Mouse (Mus musculus) heart, postnatal 14 days (tissue): ENCODE results near the gene Zfp276. TPM values are rescaled to one million over a fixed set of nuclear protein-coding genes. Genes with fewer than 3 reads are reported as not detected.
"Not testable (repeated sequence)": the region's sequence is repeated elsewhere in the genome, so short reads cannot be mapped to it uniquely, and the experiment has no call there.

Experiments used
- DNase-seq, 2 experiments: peaks; one replicate each; pipeline ENCODE4 v3.0.0; 2021 to 2022
- intact Hi-C: fragments of 180-260 bp; cut with DNase I; formaldehyde crosslinking; loops from one replicate; pipeline ENCODE4 v1.15.1; 2025
- long read RNA-seq, 2 experiments: library from polyadenylated mRNA; stranded (forward); transcript quantifications; one replicate each; pipeline ENCODE4 v2.0.0; 2021
- total RNA-seq, 2 experiments: library from RNA; stranded (reverse); gene quantifications; 2 replicates each; pipeline ENCODE4 v1.2.3; 2021

Zfp276 gene
- 10 to 100 TPM; 15.7 to 16.6 TPM for total RNA-seq
- long read RNA-seq, experiment 1, partial matches to known transcripts: 2 of 8 reads
- long read RNA-seq, experiment 1, other reads (novel, unspliced or antisense): 6 of 8 reads
- long read RNA-seq, experiment 2, partial matches to known transcripts: 0 of 3 reads
- long read RNA-seq, experiment 2, other reads (novel, unspliced or antisense): 3 of 3 reads

DNA sequence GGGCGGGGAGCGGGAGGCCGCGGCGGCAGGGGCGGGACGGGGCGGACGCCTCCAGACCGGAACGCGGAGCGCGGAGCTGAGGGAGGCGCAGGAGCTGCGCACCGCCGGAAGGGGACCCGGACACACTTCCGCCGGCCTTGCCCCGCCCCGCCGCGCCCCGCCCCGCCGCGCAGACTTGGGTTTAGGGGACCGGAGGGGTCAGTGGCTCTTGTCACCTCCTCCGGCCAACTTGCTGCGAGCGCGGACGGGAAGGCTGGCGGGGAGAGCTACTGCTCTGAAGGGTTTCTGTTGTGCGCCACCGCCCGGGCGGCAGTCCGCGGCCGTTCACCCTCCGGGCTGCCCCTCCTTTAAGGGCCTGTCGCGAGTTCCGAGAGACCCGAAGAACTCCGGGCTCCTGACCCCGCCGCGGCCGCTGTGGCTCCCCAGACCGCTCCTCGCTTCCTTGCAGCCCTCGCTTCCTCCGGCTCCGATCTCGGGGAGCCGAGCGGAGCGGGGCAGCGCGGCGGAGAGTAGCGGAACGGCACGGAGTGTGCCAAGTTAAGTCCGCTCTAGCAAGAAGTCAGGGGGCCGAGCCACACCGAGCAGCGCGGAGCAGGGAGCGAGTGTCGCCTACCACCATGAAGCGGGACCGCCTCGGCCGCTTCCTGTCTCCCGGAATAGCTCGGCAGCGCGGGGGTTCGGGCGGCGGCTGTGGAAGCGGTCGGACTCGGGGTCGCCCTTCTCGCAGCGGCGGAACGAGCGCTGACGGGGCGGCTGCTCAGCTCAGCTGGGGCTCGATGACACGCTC, at the start of gene Zfp276, which contains the start of gene Vps9d1:
Zfp276 (plus strand) TSS at position 97 of the 787 bp plus-strand sequence.
Vps9d1 (minus strand) TSS at position 250 of the 787 bp plus-strand sequence.
- intact Hi-C loops: loop anchor here (1.0 kb wide), 1 partner anchor 30 kb away; the partner anchor contains the start of gene Cdk10

DNA sequence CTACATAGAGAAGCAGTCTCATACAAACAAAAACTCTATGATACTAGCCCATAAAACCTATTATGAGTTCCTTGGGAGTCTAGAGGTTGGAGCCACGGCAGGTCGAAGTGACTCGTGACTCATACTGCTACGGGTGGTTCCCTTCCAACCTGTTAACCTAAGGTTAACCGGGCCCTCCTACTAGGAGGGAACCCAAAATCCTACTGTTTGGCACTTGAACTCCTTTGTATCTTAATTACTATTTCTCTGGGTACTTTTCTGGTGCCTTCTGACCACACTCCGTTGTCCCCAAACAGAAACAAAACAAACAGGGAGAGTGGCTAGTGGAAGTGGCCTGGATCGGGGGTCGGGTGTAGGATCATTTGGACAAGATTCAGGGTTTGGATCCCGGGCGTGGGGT, 42.1 kb upstream of the Zfp276 start:
- no peak for DNase-seq
- intact Hi-C loops: no loop called here

More for the DNA sequence above, at the start of gene Zfp276, which contains the start of gene Vps9d1:
- DNase-seq: peak; percentile 90 to 92

DNA sequence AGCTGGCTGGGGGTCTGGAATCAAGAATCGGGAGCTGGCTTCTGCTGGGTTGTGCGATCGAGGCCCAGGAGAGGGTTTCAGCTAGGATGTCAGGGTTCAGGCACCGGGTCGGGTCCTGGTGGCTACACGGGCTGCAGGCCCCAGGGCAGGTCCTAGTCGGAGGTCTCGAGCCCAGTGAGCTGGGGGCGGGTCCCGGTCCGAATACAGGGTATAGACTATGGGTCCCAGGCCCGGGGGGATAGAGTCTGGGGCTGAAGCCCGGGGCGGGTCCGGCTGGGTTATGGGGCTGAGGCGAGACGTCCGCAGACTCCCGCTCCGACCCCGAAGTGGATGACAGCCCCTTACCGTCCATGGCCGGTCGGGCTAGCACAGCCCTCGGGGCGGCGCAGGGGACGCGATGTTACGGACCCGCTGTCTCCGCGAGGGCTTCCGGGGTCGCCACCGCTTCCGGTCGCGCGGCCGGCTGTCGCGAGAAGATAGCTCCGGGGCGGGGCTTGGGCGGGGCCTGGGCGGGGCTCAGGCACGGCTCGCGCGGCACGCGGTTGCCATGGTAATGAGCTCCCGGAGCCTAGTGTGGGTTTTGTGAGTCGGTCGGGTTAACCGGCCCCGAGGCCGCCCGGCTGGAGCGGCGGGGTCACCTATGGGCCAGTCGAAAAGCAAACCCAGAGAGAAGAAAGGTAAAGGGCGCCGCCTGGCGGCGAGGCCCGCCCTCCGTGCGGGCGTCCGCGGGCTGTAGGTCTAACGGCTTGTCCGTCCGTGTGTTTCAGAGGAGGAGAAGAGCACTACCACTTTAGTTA, 41.5 kb upstream of the Zfp276 start, which contains the start of the genes Chmp1a and Spata33:
Chmp1a (minus strand) TSS at position 443 of the 797 bp plus-strand sequence.
Spata33 (plus strand) TSS at position 512 of the 797 bp plus-strand sequence.
- intact Hi-C loops: no loop called here
- peak; percentile 90 for DNase-seq

DNA sequence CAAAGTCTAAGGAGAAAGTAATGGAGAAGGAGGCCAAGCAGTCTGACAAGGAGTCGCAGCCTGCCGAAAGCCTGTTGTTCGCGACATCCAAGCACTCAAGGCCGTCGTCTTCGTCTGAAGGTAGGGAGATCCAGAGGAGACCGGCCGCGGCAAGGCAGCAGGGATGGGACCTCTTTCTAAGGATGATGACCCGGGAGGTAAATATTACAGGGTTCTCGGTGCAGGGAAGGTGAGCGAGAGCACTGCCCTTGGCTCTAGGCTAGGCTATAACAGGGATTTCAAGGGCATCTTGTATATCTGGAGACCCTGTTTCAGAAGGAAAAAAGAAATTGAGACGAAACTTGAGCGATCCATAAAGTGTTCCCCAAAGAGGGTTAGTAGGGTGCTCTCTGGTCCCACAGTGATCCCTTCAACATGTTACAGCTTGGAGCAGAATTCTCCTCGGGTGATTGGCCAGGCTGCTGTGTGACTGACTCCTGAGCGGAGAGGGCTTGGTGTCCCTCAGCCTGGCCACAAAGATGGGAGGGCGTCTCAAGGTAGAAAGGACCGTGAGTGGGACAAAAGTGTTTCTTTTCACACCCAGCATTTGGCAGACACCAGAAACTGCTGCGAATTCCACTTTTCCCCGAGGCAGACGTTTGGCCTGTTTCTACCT, 40.8 kb upstream of the Zfp276 start:
- peak in 1 of 2 experiments; percentile 27 for DNase-seq
- intact Hi-C loops: no loop called here

DNA sequence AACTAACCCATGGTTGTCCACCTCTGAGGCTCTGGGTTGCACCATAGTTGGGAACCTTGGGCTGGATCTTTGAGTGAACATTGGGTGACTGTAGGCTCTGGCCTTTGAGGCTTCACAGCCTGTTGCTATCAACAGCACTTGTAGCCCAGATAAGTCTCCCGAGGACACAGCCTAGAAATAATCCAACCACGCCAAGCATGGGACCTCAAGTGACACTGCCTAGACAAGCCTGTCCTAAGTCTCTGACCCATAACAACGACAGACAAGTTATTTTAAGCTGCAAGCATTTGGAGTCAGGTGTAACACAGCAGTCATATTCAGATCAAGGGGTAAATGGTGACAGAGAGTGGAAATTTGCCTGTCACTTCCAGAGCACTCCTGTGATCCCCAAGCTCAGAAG, 38.6 kb upstream of the Zfp276 start:
- intact Hi-C loops: no loop called here
- peak in 1 of 2 experiments; percentile 37 for DNase-seq

DNA sequence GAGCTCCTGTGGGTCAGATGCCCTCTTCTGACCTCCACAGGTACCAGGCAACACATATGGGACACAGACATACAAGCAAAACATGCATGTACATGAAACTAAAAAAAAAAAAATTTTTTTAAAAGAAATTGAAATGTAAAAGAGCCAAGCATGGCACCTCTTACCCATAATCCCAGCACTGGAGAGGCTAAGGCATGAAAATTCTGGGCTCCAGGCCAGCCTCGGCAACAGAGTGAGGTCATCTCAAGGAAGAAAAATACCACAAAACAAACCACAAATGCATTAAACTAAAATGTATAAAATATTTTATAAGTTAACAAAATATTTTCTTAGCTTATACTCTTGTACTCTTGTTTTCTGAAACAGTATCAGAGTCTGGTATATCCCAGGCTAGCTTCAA, 33.1 kb upstream of the Zfp276 start:
- DNase-seq: no peak

DNA sequence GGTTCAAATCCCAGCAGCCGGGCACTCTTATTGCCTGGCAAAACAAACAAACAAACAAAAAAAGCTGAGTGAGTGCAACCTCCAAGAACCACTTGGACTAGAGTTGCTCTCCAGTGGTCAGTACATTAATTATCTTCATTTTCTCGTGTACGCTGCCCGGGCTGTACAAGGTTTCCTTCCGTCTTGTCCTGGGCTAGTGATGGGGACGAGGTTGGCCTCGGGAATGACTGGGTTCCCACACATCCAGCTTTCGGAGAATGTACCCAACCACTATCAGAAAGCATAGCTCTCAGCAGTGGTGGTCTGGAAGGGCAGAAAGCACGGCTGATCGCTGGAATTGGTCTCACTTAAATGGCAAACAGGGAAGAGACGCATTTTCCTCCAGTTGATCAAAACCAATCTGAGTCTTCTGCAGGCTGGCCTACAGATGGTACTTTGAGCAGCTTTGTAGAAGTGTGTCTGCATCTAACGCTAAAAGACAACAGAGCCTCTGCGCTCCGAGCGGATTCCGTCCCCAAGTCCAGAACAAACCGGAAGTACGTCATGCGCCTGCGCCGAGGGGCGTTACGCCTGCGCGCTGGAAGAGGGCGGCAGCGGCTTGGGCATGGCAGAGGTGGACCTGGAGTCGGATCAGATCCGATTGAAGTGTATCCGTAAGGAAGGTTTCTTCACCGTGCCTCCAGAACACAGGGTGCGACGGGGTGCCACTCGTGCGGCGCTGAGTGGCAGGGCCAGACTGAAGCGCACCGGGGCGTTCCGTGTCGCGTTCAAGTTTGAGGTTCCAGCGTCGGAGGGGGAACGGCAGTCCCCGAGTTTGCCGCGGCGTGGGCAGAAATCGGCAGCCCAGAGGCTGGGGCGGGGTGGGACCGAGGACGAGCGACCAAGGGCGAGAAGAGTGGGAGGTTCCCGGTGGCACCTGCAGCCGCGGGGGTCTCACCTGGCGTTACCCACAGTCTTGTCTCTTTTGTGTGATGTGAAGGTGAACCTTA, 29.4 kb upstream of the Zfp276 start, which contains the start of gene Cdk10:
Cdk10 (plus strand) TSS at position 565 of the 989 bp plus-strand sequence.
- intact Hi-C loops: loop anchor here (1.0 kb wide), 1 partner anchor 30 kb away; the partner anchor contains the start of genes Vps9d1 and Zfp276
- peak; percentile 92 to 96 for DNase-seq

More for the DNA sequence above, 33.1 kb upstream of the Zfp276 start:
- intact Hi-C loops: no loop called here

DNA sequence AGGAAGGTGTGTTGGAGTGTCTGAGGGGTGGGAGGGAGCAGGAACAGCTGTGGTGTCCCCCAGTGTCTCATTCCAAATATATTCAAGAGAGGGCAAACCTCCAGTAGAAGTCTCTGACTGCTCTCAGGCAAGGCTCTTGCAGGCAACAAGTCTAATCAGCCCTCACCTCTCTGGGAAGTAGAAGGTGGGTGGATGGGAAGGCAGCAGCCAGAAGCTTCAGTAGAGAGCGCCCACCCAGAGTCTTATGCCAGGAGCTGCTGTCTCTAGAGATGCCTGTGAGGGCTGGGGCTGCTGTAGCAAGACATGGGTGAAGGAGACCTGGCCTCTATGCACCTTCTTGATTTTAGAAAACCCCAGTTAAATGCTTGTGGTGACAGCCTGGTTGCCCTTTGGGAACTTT, 25.6 kb upstream of the Zfp276 start:
- intact Hi-C loops: no loop called here
- DNase-seq: no peak

DNA sequence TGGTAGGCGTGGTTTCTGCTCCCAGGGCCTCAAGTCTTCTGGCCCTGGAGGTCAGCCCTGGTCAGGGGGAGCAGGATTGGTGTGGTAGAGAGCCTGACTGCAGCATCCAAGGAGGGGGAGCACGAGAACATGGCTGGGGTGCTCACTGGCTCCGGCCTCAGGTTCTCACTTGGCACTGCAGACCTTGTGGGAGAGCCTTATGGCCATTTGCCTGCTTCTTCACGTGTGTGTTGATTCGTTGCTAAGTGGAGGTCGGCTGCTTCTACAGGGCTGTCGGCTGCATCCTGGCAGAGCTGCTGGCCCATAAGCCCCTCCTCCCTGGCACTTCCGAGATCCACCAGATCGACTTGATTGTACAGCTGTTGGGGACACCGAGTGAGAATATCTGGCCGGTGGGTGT, 23.7 kb upstream of the Zfp276 start:
- DNase-seq, intact Hi-C loops: not testable (repeated sequence)

DNA sequence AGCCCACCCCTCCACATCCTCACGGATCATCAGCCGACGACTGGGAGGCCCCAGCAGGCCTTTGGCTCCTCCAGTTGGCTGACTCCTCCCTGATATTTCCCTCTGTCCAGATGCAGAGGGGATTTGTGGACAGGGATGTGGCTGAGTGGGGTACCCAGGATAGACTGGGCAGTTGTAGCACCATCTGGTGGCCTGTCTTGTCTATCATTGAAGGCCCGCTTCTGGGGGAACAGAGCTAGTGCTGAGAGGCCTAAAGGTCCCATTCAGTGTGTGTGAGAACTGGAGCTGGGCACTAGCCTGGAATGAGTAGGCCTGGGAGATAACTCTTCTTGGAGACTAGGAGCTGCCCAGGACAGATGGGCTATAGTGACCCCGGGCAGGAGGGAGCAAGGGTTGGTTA, 22.3 kb upstream of the Zfp276 start:
- DNase-seq: peak in 1 of 2 experiments; percentile 32
- intact Hi-C loops: no loop called here

DNA sequence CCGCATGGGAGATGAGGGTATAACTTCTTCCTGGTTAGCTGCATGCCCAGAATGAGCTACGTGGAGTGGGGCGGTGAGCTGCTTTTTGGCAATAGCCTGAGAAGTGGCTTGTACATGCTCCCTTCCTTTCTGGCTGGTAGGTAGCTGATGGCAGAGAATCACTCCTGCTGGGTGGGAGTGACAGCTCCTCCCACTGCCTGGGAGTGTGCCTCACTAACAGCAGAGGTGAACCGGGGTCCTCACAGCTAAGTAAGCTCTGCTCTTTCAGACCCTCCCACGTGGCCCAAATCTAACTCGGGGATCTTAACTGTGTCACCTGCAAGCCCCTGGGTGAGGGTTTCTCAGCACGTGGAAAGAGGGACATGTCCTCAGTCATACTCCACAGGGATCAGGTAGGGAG, 21.4 kb upstream of the Zfp276 start:
- no peak for DNase-seq
- intact Hi-C loops: no loop called here

DNA sequence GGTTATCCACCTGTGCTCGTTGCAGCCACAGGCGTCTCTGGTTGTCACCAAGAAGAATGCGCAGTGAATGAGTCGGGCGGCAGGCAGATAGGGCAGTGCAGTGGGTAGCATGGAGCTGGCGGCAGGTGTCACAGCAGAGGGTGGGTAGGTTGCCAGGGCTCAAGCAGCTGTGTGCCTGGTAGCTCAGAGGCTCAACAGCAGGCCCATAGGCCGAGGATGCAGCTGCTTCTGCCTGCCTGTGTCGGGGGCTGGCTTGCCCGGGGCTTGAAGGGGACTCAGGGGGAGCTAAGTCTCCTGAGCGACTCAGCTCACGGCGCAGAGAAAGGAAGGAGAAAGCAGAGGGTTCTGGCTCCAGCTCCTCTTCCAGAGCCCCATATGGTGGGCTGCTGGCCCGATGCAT, 20.7 kb upstream of the Zfp276 start:
- DNase-seq: no peak
- intact Hi-C loops: no loop called here

DNA sequence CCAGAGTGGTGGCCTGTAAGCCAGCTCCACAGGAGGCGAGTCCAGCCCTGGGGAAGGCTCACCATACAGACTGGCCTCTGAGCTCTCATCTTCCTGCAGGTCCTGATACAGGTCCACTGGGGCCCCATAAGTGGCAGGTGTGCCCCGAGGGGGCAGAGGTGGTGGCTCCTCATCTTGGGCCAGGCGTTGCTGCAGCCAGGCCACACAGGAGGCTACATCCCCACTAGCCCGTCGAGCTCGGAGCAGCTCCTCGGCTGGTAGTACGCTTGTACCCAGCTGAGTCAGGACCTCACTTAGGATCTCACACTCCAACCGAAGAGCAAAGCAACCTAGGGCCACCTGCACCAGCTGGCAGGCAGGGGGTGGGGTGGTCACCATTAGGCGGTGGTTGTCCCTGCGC, 20.2 kb upstream of the Zfp276 start:
- DNase-seq: no peak
- intact Hi-C loops: no loop called here

DNA sequence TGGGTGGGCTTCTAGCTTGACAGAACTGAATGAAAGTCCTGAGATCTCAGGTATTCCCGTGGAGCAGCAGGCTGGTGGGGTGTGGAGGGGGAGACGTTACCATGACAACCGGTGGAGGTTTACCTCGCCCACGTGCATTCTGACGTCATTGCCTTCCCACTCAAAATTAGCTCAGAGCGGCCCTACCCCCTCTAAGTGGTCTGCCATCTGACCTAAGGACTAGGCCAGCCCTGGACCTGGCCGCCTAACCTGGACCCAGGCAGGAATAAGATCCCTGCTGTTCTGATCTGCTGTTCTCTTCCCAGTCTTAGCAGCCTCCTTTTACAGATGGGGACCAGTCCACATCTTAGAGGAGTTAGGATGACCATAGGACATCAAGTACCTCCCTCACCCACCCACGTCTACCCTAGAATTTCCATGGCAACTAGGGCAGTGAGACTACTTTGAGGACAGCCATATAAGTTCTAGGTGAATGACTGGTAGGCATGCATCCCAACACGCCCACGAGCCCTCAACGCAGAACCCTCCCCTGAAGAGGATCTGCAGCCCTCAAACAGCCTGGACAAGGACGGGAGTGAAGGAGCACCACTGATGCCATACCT, 19.0 kb upstream of the Zfp276 start:
- DNase-seq: no peak
- intact Hi-C loops: no loop called here

DNA sequence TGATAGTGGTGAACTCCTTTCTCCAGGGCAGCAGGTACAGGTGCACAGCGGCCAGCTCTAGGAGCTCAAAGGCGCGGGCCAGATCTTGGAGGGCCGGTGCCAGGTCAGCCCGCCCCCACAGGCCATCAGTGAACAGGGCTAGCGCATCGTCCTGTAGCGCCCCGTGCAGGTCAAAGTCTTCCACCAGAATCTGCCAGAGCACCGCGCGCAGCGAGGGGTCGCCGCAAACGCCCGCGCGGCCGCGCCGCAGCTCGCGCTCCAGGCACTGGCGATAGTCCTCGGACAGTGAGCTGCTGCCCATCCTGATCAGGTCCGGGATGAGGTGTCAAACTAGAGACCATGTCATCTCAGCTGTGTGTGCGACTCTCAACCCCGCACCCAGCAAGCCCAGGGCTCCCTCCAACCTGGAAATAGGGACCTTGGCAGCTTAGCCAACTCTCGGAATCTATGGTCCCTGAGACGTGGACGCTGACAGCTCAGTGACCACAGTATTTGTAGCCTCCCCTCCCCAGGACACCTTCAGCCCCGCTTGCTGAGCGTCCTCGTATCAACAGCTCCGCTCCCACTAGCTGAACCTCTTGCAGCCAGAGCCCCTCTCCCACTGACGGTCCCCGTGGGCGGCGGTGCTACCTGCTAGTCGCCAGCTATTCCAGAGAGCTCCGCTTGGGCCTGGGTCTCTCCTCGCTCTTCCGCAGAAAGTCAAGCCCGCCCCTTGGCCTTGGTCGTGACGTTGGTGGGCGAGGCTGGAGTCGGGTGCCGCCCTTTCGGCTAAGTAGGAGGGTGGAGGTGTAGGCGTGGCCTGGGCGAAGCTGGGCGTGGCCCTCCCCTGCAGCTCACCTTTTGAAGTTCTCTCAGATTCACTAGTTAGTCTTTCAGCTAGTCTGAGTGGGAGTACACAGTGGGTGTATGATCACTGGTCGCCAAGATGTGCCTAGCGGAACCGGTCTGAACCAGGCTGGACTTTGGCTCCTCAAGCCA, 18.2 kb upstream of the Zfp276 start, which contains the start of gene Spata2l:
Spata2l (minus strand) TSS at position 714 of the 978 bp plus-strand sequence.
- DNase-seq: peak; percentile 77 to 88
- intact Hi-C loops: no loop called here

DNA sequence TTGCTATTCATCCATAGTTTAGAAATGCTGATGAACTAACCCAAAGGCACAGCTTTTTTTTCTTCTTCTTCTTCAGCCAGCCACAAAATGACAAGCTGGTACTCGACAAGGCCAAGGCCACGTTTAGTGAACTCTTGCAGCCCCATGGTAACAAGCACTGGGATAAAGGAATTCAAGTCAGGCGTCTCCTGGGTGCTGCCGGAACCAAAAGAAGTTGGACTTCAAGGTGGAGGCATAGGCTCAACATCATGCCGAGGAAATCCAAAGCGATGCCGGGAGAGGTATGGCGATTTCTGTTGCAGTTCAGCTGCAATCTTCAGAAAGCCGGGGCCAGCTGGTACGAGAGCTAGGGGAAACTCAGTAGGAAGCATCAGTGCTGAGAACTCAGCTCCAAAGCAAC, 14.6 kb upstream of the Zfp276 start:
- intact Hi-C loops: no loop called here
- DNase-seq: no peak
